Mouse (Mus musculus) left cerebral cortex, postnatal 14 days (tissue): ENCODE data around the gene Tex21. TPM values are rescaled to one million over a fixed set of nuclear protein-coding genes. Genes with fewer than 3 reads are reported as not detected.

Experiments
- DNase-seq, 2 experiments: peaks; one replicate each; pipeline ENCODE4 v3.0.0; 2021 to 2022; ENCODE audit warnings: low spot score in 2 of 2, mixed read lengths in 1 of 2
- intact Hi-C: fragments of 180-260 bp; cut with DNase I; formaldehyde crosslinking; loops from one replicate; pipeline ENCODE4 v1.15.1; 2025
- long read RNA-seq, 2 experiments: library from polyadenylated mRNA; stranded (forward); transcript quantifications; one replicate each; pipeline ENCODE4 v2.0.0; 2021
- total RNA-seq, 2 experiments: library from RNA; stranded (reverse); gene quantifications; 2 replicates each; pipeline ENCODE4 v1.2.3; 2021

The Tex21 gene
- not detected for total RNA-seq
- long read RNA-seq, experiment 1 = 0 reads
- long read RNA-seq, experiment 2 = 0 reads

DNA sequence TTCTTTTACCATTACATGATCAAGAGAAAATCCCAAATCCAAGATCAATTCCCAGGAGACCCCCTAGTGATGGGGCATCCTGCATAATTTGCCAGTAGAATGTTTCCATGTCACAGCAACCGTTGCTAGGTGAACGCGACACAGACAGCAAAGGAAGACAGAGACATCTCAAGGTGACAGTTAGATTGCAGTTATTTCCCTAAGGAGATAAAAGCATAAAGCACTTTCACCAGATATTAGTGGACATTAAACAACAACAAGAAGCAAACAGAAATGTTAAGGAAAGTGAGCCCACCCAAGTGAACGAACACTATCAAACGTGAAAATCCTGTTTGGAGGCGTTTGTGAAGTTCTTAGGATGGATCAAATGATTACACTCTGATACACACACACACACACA lies at the start of gene Tex21:
Gene Tex21 (minus strand): TSS at position 101 of the 400 bp plus-strand sequence.
- DNase-seq = no peak
- intact Hi-C loops = no loop called here

GRCm38 (mm10) chr12:76293192-76293591 lies 46.6 kb upstream of the Tex21 start:
- intact Hi-C loops = loop anchor here (5.0 kb wide), 1 partner anchor 39 kb away; no protein-coding TSS in a partner anchor
- peak; percentile 67 to 72 for DNase-seq

GRCm38 (mm10) chr12:76290271-76290670 lies 43.7 kb upstream of the Tex21 start:
- intact Hi-C loops = loop anchor here (5.0 kb wide), 1 partner anchor 42 kb away; no protein-coding TSS in a partner anchor
- DNase-seq = no peak

GRCm38 (mm10) chr12:76289428-76289827 lies 42.9 kb upstream of the Tex21 start:
- DNase-seq = no peak
- intact Hi-C loops = no loop called here

DNA sequence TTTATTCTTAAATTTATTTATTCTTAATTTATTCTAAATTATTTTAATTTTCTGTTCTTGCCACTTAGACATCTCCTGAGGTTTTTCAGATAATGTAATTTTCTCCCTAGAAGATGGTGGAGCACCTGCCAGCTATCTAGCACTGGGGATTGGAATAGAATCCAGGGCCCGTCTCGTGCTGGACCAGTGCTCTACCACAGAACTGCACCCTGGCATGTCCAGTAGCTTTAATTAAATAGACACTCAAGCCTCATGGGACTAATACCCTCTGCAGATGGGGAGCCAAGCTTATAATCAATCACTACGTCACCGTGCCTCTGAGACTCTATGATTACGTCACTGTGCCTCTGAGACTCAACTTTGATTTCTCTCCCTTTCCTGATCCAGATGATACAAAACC lies 41.9 kb upstream of the Tex21 start:
- no peak for DNase-seq
- intact Hi-C loops = no loop called here

- intact Hi-C loops = no loop called here
- DNase-seq = peak; percentile 51 to 76
Measured at GRCm38 (mm10) chr12:76287986-76288385, 41.4 kb upstream of the Tex21 start.

- no peak for DNase-seq
- intact Hi-C loops = no loop called here
Measured at GRCm38 (mm10) chr12:76285418-76285817, 38.9 kb upstream of the Tex21 start.

DNA sequence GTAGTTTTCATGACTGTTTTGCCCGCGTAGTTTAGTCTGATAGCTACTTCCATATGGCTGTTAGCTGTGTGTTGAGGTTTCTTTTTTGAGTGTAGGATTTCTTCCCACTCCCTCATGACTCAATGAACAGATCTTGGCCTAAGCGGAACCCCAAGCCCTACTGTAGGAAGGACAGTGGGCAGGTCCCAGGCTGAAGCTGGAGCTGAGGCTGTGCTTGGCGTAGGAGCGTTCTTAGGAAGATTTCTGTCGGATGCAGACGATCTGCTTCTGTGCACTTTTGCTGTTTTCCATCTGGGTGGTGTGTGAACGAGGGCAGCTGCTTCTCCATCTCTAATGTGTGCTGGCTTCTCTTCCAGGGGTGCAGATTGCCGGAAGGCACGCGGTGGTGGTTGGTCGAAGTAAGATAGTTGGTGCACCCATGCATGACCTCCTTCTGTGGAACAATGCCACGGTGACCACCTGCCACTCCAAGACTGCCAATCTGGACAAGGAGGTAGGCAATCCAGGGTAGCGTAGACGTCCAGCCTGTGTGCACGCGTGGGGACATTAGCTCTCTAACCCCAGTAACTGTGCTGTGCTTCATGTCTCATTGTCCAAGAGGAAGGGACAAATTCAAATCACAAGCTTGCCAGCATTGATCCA lies 36.1 kb upstream of the Tex21 start:
- DNase-seq = no peak
- intact Hi-C loops = no loop called here

- DNase-seq = no peak
- intact Hi-C loops = no loop called here
Measured at GRCm38 (mm10) chr12:76282132-76282531, 35.6 kb upstream of the Tex21 start.

GRCm38 (mm10) chr12:76281111-76281660 lies 34.6 kb upstream of the Tex21 start:
- intact Hi-C loops = no loop called here
- DNase-seq = no peak

DNA sequence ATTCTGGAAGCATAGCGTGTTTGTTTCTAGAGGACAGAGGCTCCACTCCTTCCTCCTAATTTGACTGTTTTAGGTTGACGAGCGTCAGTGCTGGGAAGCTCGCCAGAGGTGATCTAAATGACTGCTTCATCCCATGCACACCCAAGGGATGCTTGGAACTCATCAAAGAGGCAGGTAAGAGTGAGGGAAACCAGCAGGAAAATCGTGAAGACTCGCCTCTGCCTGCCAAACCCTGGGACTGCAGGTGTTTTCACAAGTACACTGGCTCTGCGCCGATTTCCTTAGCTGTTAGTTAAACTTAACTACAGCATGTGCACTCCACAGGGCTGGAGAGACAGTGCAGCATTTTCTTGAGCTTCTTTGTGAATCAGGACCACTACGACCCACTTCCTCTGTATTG lies 34.0 kb upstream of the Tex21 start:
- DNase-seq = peak; percentile 56 to 59
- intact Hi-C loops = no loop called here

DNA sequence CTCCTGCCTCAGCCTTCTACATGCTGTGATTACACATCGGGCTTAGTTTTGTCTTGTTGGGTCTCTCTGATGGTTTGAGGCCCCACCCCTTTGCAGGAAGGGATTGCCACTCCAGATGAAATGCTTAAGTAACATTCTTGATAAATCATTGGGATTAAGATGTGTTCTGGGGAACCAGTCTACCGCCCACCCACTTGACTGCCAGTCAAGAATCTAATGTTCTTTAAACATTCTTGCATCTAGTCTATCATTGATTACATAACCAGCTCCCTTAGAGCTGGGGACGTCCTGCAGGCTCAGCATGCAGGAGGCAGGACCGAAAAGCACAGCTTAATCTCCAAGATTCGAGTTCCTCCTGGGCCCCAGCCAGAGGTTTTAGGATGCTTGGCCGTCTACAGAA lies 31.7 kb upstream of the Tex21 start:
- intact Hi-C loops = loop anchor here (10.0 kb wide), 1 partner anchor 317 kb away; no protein-coding TSS in a partner anchor
- no peak for DNase-seq

GRCm38 (mm10) chr12:76272610-76273524 lies 26.3 kb upstream of the Tex21 start:
- intact Hi-C loops = loop anchor here (5.0 to 10.0 kb wide), 2 partner anchors 59 to 322 kb away; no protein-coding TSS in a partner anchor
- DNase-seq = no peak

GRCm38 (mm10) chr12:76271516-76271915 lies 25.0 kb upstream of the Tex21 start:
- no peak for DNase-seq
- intact Hi-C loops = loop anchor here (5.0 to 10.0 kb wide), 2 partner anchors 61 to 323 kb away; no protein-coding TSS in a partner anchor

GRCm38 (mm10) chr12:76269196-76269595 lies 22.6 kb upstream of the Tex21 start:
- intact Hi-C loops = loop anchor here (10.0 kb wide), 1 partner anchor 206 kb away; no protein-coding TSS in a partner anchor
- no peak for DNase-seq

DNA sequence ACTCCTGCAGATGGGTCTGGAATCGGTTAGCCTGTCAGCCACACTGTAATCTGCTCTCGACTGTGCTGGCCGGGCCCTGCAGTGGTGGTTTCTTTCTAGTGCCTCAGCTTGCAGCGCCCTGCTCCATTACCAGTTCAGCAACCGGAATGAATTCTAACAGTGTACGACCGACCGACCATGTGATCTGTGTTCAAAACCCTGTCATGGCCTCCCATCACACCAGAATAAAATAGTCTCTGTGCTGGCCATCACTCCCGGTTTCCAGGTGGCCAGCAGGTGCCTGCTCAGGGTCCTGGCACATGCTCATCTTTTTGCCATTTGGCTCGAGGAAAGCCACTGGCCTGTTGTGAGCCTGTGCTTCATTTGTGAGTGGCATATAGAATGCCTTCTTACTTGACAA lies 22.1 kb upstream of the Tex21 start:
- no peak for DNase-seq
- intact Hi-C loops = loop anchor here (10.0 kb wide), 1 partner anchor 206 kb away; no protein-coding TSS in a partner anchor

GRCm38 (mm10) chr12:76266875-76267274 lies 20.3 kb upstream of the Tex21 start:
- intact Hi-C loops = loop anchor here (2.0 to 10.0 kb wide), 2 partner anchors 74 to 208 kb away; no protein-coding TSS in a partner anchor
- peak; percentile 61 to 76 for DNase-seq

- intact Hi-C loops = loop anchor here (10.0 kb wide), 1 partner anchor 210 kb away; no protein-coding TSS in a partner anchor
- DNase-seq = no peak
Measured at GRCm38 (mm10) chr12:76265001-76265400, 18.5 kb upstream of the Tex21 start.

- DNase-seq = peak in 1 of 2 experiments; percentile 54
Measured at GRCm38 (mm10) chr12:76264325-76264965, 17.9 kb upstream of the Tex21 start.

More at GRCm38 (mm10) chr12:76264325-76264965, 17.9 kb upstream of the Tex21 start:
- intact Hi-C loops = loop anchor here (10.0 kb wide), 1 partner anchor 210 kb away; no protein-coding TSS in a partner anchor
